Mouse (Mus musculus) heart, embryonic 14.5 days (tissue): ENCODE data around the gene Ryr1. TPM values are rescaled to one million over a fixed set of nuclear protein-coding genes. Genes with fewer than 3 reads are reported as not detected.
"Not testable (repeated sequence)": the region's sequence is repeated elsewhere in the genome, so short reads cannot be mapped to it uniquely, and the experiment has no call there.

ENCODE experiments used
- ATAC-seq: fragments of 200-750 bp; cut with Nextera tagmentation; 2 replicates; pipeline ENCODE4 v1.8.0; 2017; ENCODE audit warnings: low read depth, moderate TSS enrichment; ENCODE audit not compliant: insufficient number of reproducible peaks, insufficient read depth, low FRiP score
- H3K27ac ChIP-seq, 2 experiments: fragments of 200-500 bp in 1 of 2; fragments of 300-500 bp in 1 of 2; sonication (generic) in 1 of 2; replicated peaks in 1 of 2; 2 replicates each; pipeline ENCODE4 v1.5.1; 2012 to 2014; ENCODE audit warnings: low read depth in 2 of 2, low read length in 2 of 2, control low read depth in 1 of 2, mild to moderate bottlenecking in 1 of 2, mixed read lengths in 1 of 2; ENCODE audit not compliant: control insufficient read depth in 1 of 2, insufficient read depth in 1 of 2
- H3K27me3 ChIP-seq: fragments of 300-500 bp; sonication (generic); 2 replicates; pipeline ENCODE4 v1.6.1; 2014; ENCODE audit warnings: mild to moderate bottlenecking, low read length, control low read depth; ENCODE audit not compliant: control insufficient read depth, insufficient read depth
- H3K36me3 ChIP-seq: fragments of 300-500 bp; sonication (generic); 2 replicates; pipeline ENCODE4 v1.6.1; 2014; ENCODE audit warnings: mild to moderate bottlenecking, control low read depth, low read length, mixed read lengths; ENCODE audit not compliant: control insufficient read depth, insufficient read depth
- H3K4me1 ChIP-seq, 2 experiments: fragments of 200-500 bp in 1 of 2; fragments of 300-500 bp in 1 of 2; sonication (generic) in 1 of 2; 2 replicates each; pipeline ENCODE4 v1.6.1; 2012 to 2014; ENCODE audit warnings: low read length in 2 of 2, control low read depth in 1 of 2, mixed read lengths in 1 of 2; ENCODE audit not compliant: control insufficient read depth in 2 of 2, insufficient read depth in 2 of 2
- H3K4me2 ChIP-seq: fragments of 300-500 bp; sonication (generic); 2 replicates; pipeline ENCODE4 v1.6.1; 2014; ENCODE audit warnings: mild to moderate bottlenecking, low read length
- H3K4me3 ChIP-seq, 2 experiments: fragments of 200-500 bp in 1 of 2; fragments of 300-500 bp in 1 of 2; sonication (generic) in 1 of 2; 2 replicates each; pipeline ENCODE4 v1.5.1; 2012 to 2014; ENCODE audit warnings: low read length in 2 of 2, mild to moderate bottlenecking in 2 of 2, control low read depth in 1 of 2, low read depth in 1 of 2, moderate library complexity in 1 of 2; ENCODE audit not compliant: control insufficient read depth in 1 of 2, insufficient read depth in 1 of 2
- H3K9ac ChIP-seq: fragments of 300-500 bp; sonication (generic); 2 replicates; pipeline ENCODE4 v1.6.1; 2014; ENCODE audit warnings: mild to moderate bottlenecking, low read length
- H3K9me3 ChIP-seq: fragments of 300-500 bp; sonication (generic); 2 replicates; pipeline ENCODE4 v1.6.1; 2016; ENCODE audit warnings: low read length, control low read depth; ENCODE audit not compliant: control insufficient read depth
- WGBS: fragments of 180-500 bp; shearing (Covaris S2); extraction: QIAGEN DNeasy Blood & Tissue Kit; methylation state at CpG from one replicate; pipeline ENCODE4 v1.1.7; 2014; 5-methylcytosine and 5-hydroxymethylcytosine counted together
- polyA plus RNA-seq: library from polyadenylated mRNA; unstranded; fragments of >200 nt; fragmentation: Nextera tagmentation; extraction: Ambion mirVana; gene quantifications from 2 replicates; pipeline ENCODE4 v1.2.1, GENCODE M21; 2014

The Ryr1 gene
- polyA plus RNA-seq, 1 experiment from 2014 or later: 0.08 TPM

GRCm38 (mm10) chr7:28969271-28969670 lies 155.7 kb downstream of the Ryr1 start:
- no peak overlapping the region for H3K4me2 ChIP-seq
- 81% methylated on average over 1 of the region's 1 CpGs for WGBS
- ATAC-seq: no peak

GRCm38 (mm10) chr7:28968120-28968519 lies 156.9 kb downstream of the Ryr1 start:
- not testable (repeated sequence) for H3K27me3 ChIP-seq, H3K27ac ChIP-seq, ATAC-seq, H3K4me3 ChIP-seq, H3K9ac ChIP-seq, H3K9me3 ChIP-seq, H3K4me2 ChIP-seq
- H3K36me3 ChIP-seq: peaks cover 24% of the 10 kb centered on the region
- peaks cover 20 to 25% of the 10 kb centered on the region in 2 experiments for H3K4me1 ChIP-seq
- 92% methylated on average over 8 of the region's 8 CpGs for WGBS

More at GRCm38 (mm10) chr7:28969271-28969670, 155.7 kb downstream of the Ryr1 start:
- H3K4me1 ChIP-seq: peaks cover 20 to 25% of the 10 kb centered on the region in 2 experiments
- H3K4me3 ChIP-seq: no peak overlapping the region
- H3K9ac ChIP-seq: no peak overlapping the region
- no peak overlapping the region for H3K27ac ChIP-seq
- H3K27me3 ChIP-seq: no peaks in the 10 kb centered on the region
- peaks cover 35% of the 10 kb centered on the region for H3K36me3 ChIP-seq
- H3K9me3 ChIP-seq: no peaks in the 10 kb centered on the region

- ATAC-seq: no peak
- 0 out of 2 replicates have a peak overlapping the region, but pooled peaks have one; percentile 38 for H3K9ac ChIP-seq
- H3K4me3 ChIP-seq: no peak overlapping the region
- H3K4me2 ChIP-seq: no peak overlapping the region
- H3K27me3 ChIP-seq: no peaks in the 10 kb centered on the region
- WGBS: 62% methylated on average over 4 of the region's 4 CpGs
- H3K4me1 ChIP-seq: peaks cover 18 to 21% of the 10 kb centered on the region in 2 experiments; a peak in 3 of 4 replicates
- H3K36me3 ChIP-seq: peaks cover 22% of the 10 kb centered on the region
- H3K9me3 ChIP-seq: no peaks in the 10 kb centered on the region
- H3K27ac ChIP-seq: peak overlapping the region in 1 of 2 experiments; percentile 11; a peak in 1 of 4 replicates
Measured at GRCm38 (mm10) chr7:28966751-28967505, 158.1 kb downstream of the Ryr1 start.

GRCm38 (mm10) chr7:28966181-28966580 lies 158.8 kb downstream of the Ryr1 start:
- H3K27ac ChIP-seq: no peak overlapping the region
- peaks cover 15% of the 10 kb centered on the region for H3K36me3 ChIP-seq
- 73% methylated on average over 4 of the region's 5 CpGs for WGBS
- no peaks in the 10 kb centered on the region for H3K9me3 ChIP-seq
- H3K27me3 ChIP-seq: no peaks in the 10 kb centered on the region
- ATAC-seq: no peak
- H3K4me1 ChIP-seq: peaks cover 11 to 14% of the 10 kb centered on the region in 2 experiments; a peak in 3 of 4 replicates
- H3K4me3 ChIP-seq: no peak overlapping the region
- no peak overlapping the region for H3K4me2 ChIP-seq
- H3K9ac ChIP-seq: 0 out of 2 replicates have a peak overlapping the region, but pooled peaks have one; percentile 38

- H3K4me2 ChIP-seq: no peak overlapping the region
- peaks cover 7% of the 10 kb centered on the region for H3K36me3 ChIP-seq
- ATAC-seq: no peak
- H3K4me1 ChIP-seq: peaks cover 11 to 12% of the 10 kb centered on the region in 2 experiments; a peak in 3 of 4 replicates
- H3K9me3 ChIP-seq: no peaks in the 10 kb centered on the region
- 80% methylated on average over 5 of the region's 5 CpGs for WGBS
- H3K9ac ChIP-seq: no peak overlapping the region
- H3K27ac ChIP-seq: no peak overlapping the region
- H3K27me3 ChIP-seq: no peaks in the 10 kb centered on the region
- H3K4me3 ChIP-seq: no peak overlapping the region
Measured at GRCm38 (mm10) chr7:28965346-28965840, 159.6 kb downstream of the Ryr1 start.

- H3K27ac ChIP-seq: peak overlapping the region; percentile 27 to 88; a peak in 3 of 4 replicates
- H3K9ac ChIP-seq: no peak overlapping the region
- no peaks in the 10 kb centered on the region for H3K27me3 ChIP-seq
- H3K36me3 ChIP-seq: peaks cover 6% of the 10 kb centered on the region; the same call in 1 of the 2 replicates
- WGBS: 67% methylated on average over 3 of the region's 3 CpGs
- H3K4me2 ChIP-seq: no peak overlapping the region
- H3K9me3 ChIP-seq: no peaks in the 10 kb centered on the region
- no peak for ATAC-seq
- H3K4me3 ChIP-seq: no peak overlapping the region
- peaks cover 4 to 18% of the 10 kb centered on the region in 2 experiments for H3K4me1 ChIP-seq
Measured at GRCm38 (mm10) chr7:28963399-28963923, 161.5 kb downstream of the Ryr1 start.

GRCm38 (mm10) chr7:28961927-28962670 lies 162.9 kb downstream of the Ryr1 start, which contains the start of gene Actn4:
Actn4 (minus strand) TSS chr7:28962340.
- H3K4me1 ChIP-seq: peaks cover 9 to 31% of the 10 kb centered on the region in 2 experiments
- peak; percentile 86 for ATAC-seq
- WGBS: under 1% methylated on average over 75 of the region's 76 CpGs
- peak within 1 kb of the TSS; percentile 99 for H3K9ac ChIP-seq
- peaks cover 10% of the 10 kb centered on the region; the same call in 1 of the 2 replicates for H3K36me3 ChIP-seq
- H3K4me3 ChIP-seq: peak within 1 kb of the TSS; percentile 96 to 100
- peak within 1 kb of the TSS; percentile 88 for H3K4me2 ChIP-seq
- H3K27me3 ChIP-seq: no peaks in the 10 kb centered on the region
- H3K9me3 ChIP-seq: no peaks in the 10 kb centered on the region
- H3K27ac ChIP-seq: peak within 1 kb of the TSS; percentile 88 to 89
